Mouse (Mus musculus): ENCODE measurements around the gene Nmt2. TPM values are rescaled to one million over a fixed set of nuclear protein-coding genes. Genes with fewer than 3 reads are reported as not detected.

Nmt2 gene
- total RNA-seq (2021) (10 to 100 TPM in 1 of 2 experiments, 1 to 10 TPM in 1; 7.8 to 10.4 TPM), polyA plus RNA-seq (2012; rRNA removed) (3.7 and 5.6 TPM in 2 replicates)
- long read RNA-seq, full-length matches to known transcripts: 4 of 7 reads
- long read RNA-seq, partial matches to known transcripts: 1 of 7 reads
- long read RNA-seq, other reads (novel, unspliced or antisense): 2 of 7 reads

DNA sequence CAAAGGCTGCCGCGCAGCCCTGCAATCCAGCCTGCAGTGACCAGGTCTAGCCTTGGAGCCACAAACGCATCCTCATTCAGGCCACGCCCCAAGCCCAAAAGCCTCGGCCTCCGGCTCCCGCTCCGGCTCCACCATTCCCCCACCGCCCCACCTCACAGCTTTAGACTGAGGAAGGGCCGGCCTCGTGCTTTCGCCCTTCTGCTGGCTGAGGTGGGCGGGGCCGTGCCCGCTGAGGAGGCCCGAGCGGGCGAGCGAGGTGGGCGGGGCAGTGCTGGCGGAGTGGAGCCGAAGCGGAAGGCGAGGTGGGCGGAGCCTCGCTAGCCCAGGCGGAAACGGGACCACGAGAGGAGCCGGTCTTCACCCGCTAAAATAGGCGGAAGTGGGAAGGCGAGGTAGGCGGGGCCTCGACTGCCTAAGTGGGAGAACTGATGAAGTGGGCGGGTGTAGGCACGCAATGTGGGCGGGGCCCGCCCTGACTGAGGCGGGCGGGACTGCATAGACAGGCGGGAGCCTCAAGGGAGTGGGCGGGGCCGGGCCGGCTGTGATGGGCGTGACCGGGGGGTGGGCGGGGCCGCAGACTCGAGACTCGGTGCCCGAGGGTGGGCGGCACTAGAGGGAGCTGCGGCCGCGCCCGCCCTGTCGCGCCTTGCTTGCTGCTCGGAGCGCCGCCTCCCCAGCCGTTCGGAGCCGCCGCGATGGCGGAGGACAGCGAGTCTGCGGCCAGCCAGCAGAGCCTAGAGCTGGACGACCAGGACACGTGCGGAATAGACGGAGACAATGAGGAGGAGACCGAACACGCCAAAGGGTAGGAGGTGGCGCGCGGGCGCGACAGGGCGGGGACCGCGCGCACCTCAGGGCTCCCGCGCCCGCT lies at the start of gene Nmt2:
TSS of gene Nmt2 (plus strand) at position 611 of the 871 bp plus-strand sequence.
- H3K36me3 ChIP-seq (ENCODE audit: control insufficient read depth, insufficient read depth, low read length): 0 out of 2 replicates have a peak, but pooled peaks cover 2% of the 10 kb centered on the region
- under 1% methylated on average over 82 of the region's 88 CpGs for WGBS
- H3K79me2 ChIP-seq (replicated peaks; ENCODE audit: control insufficient read depth, insufficient read depth, low read length): no peaks in the 10 kb centered on the region
- H3K4me3 ChIP-seq: peak within 1 kb of the TSS; percentile 91
- DNase-seq: peak; percentile 98 to 100
- no peaks in the 10 kb centered on the region for H3K27me3 ChIP-seq (ENCODE audit: control insufficient read depth, insufficient read depth, low read length)
- H3K27ac ChIP-seq: peak within 1 kb of the TSS; percentile 86
- TF ChIP-seq POLR2A (IDR thresholded peaks at IDR 0.05; ENCODE audit: insufficient read depth, low read depth, low read length): peak; percentile 85
- TF ChIP-seq CTCF (IDR thresholded peaks at IDR 0.05): peak; percentile 41
- TF ChIP-seq EP300 (IDR thresholded peaks at IDR 0.05; ENCODE audit: insufficient read depth, low read depth, low read length): peak; percentile 59; the same call in 1 of the 2 replicates
- peak within 1 kb of the TSS; percentile 81 for H3K9ac ChIP-seq (ENCODE audit: low read depth, low read length)
- peaks cover 5% of the 10 kb centered on the region for H3K4me1 ChIP-seq (ENCODE audit: control insufficient read depth, insufficient read depth, low read length)
- intact Hi-C loops (cut with DNase I): loop anchor here (2.0 to 5.0 kb wide), 3 partner anchors 138 to 192 kb away; partner anchors contain the start of genes Dclre1c and Meig1

DNA sequence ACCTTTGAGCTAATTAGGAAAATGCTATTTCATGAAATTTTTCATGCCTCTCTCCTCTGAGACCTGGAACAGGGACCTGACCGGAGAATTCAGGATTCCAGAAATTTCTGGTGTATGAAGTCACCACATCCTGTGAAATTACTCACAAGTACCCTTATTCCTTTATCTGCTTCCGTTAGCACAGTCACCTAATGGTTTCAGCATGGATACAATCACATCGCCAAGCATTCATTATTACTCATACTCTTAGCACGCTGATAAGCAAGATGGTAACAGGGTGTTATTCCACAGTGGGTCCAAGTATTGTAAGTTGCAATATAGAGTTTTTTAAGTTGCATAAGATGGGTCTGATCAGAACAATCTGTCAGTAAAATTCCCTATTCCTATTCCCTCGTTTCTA lies 44.8 kb upstream of the Nmt2 start:
- TF ChIP-seq EP300 (IDR thresholded peaks at IDR 0.05; ENCODE audit: insufficient read depth, low read depth, low read length) (no peak), CTCF (IDR thresholded peaks at IDR 0.05) (no peak), POLR2A (IDR thresholded peaks at IDR 0.05; ENCODE audit: insufficient read depth, low read depth, low read length) (no peak)
- intact Hi-C loops (cut with DNase I): no loop called here
- H3K4me3 ChIP-seq: no peak overlapping the region
- H3K4me1 ChIP-seq (ENCODE audit: control insufficient read depth, insufficient read depth, low read length): no peaks in the 10 kb centered on the region
- WGBS: 19% methylated on average over 5 of the region's 5 CpGs
- H3K27me3 ChIP-seq (ENCODE audit: control insufficient read depth, insufficient read depth, low read length): no peaks in the 10 kb centered on the region
- no peaks in the 10 kb centered on the region for H3K79me2 ChIP-seq (replicated peaks; ENCODE audit: control insufficient read depth, insufficient read depth, low read length)
- no peak overlapping the region for H3K9ac ChIP-seq (ENCODE audit: low read depth, low read length)
- no peaks in the 10 kb centered on the region for H3K36me3 ChIP-seq (ENCODE audit: control insufficient read depth, insufficient read depth, low read length)
- no peak for DNase-seq
- H3K27ac ChIP-seq: no peak overlapping the region

DNA sequence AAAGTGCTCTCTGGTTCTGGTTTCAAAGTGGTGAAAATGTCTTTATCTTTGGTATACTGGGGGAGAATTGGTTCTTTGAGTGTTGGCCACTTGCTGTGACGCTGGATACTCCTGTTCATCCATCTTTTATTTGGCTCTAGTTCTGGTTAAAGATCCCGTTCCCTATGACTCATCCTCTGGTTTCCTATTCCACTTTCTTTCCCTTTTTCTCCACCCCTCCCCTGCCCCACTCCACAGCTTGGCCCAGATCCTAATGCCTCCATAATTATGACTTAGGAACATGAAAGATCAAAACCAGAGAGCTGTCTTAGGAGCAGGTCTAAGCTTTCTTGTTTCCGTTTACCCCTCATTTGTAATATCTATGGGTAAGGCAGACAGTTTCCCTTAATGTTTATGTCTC lies 39.8 kb upstream of the Nmt2 start:
- intact Hi-C loops (cut with DNase I): no loop called here
- no peaks in the 10 kb centered on the region for H3K79me2 ChIP-seq (replicated peaks; ENCODE audit: control insufficient read depth, insufficient read depth, low read length)
- WGBS: 52% methylated on average over 3 of the region's 3 CpGs

DNA sequence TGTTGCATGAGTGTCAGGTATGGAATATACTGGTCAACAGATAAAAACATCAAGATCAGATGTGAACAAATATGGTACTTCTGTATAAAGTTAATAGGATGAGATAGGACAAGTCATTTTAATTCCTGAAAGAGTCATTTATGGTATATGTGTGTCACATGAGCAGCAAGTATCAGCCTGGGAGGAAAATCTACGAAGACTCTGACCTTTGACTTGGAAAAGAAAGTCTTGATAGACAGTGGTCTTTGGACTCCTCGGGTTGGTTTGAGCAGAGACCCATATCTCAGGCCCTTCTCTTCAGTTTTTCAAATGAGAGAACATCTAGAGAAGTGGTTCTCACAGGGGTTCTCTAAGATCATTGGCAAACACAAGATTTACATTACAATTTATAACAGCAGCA lies 32.7 kb upstream of the Nmt2 start:
- Histone ChIP-seq H3K9ac (ENCODE audit: low read depth, low read length) (no peak overlapping the region), H3K27me3 (ENCODE audit: control insufficient read depth, insufficient read depth, low read length) (no peaks in the 10 kb centered on the region), H3K36me3 (ENCODE audit: control insufficient read depth, insufficient read depth, low read length) (no peaks in the 10 kb centered on the region), H3K4me1 (ENCODE audit: control insufficient read depth, insufficient read depth, low read length) (no peaks in the 10 kb centered on the region), H3K27ac (no peak overlapping the region), H3K79me2 (replicated peaks; ENCODE audit: control insufficient read depth, insufficient read depth, low read length) (no peaks in the 10 kb centered on the region), H3K4me3 (no peak overlapping the region)
- no peak for DNase-seq
- intact Hi-C loops (cut with DNase I): no loop called here
- WGBS: 81% methylated on average over 2 of the region's 2 CpGs
- TF ChIP-seq CTCF (IDR thresholded peaks at IDR 0.05) (no peak), POLR2A (IDR thresholded peaks at IDR 0.05; ENCODE audit: insufficient read depth, low read depth, low read length) (no peak), EP300 (IDR thresholded peaks at IDR 0.05; ENCODE audit: insufficient read depth, low read depth, low read length) (no peak)

More for the DNA sequence above, 39.8 kb upstream of the Nmt2 start:
- Histone ChIP-seq H3K9ac (ENCODE audit: low read depth, low read length) (no peak overlapping the region), H3K36me3 (ENCODE audit: control insufficient read depth, insufficient read depth, low read length) (no peaks in the 10 kb centered on the region), H3K27me3 (ENCODE audit: control insufficient read depth, insufficient read depth, low read length) (no peaks in the 10 kb centered on the region), H3K4me3 (no peak overlapping the region), H3K4me1 (ENCODE audit: control insufficient read depth, insufficient read depth, low read length) (no peaks in the 10 kb centered on the region), H3K27ac (no peak overlapping the region)
- TF ChIP-seq POLR2A (IDR thresholded peaks at IDR 0.05; ENCODE audit: insufficient read depth, low read depth, low read length) (no peak), CTCF (IDR thresholded peaks at IDR 0.05) (no peak), EP300 (IDR thresholded peaks at IDR 0.05; ENCODE audit: insufficient read depth, low read depth, low read length) (no peak)
- no peak for DNase-seq

DNA sequence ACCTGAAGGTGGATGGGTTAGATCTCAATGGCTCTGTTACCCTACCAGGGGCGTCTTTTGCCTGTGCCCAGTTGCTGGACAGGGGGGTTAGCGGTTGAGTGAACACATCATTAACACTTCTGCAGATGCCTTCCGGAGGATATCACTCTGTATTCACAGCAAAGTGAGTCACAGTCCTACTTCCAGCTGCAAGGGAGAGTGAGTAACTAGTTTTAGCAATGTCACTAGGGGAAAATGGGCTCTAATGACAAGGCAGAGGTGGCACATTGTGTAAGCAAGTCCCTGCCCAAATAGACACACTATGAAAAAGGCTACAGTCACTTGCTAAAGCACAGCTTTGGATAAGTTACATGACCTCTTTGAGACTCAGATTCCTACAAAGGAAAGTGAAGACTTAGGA lies 17.5 kb upstream of the Nmt2 start:
- Histone ChIP-seq H3K27ac (no peak overlapping the region), H3K27me3 (ENCODE audit: control insufficient read depth, insufficient read depth, low read length) (no peaks in the 10 kb centered on the region), H3K9ac (ENCODE audit: low read depth, low read length) (no peak overlapping the region), H3K79me2 (replicated peaks; ENCODE audit: control insufficient read depth, insufficient read depth, low read length) (no peaks in the 10 kb centered on the region), H3K4me3 (no peak overlapping the region), H3K36me3 (ENCODE audit: control insufficient read depth, insufficient read depth, low read length) (no peaks in the 10 kb centered on the region), H3K4me1 (ENCODE audit: control insufficient read depth, insufficient read depth, low read length) (no peaks in the 10 kb centered on the region)
- WGBS: 73% methylated on average over 3 of the region's 3 CpGs
- intact Hi-C loops (cut with DNase I): no loop called here
- no peak for DNase-seq
- no peak for TF ChIP-seq CTCF (IDR thresholded peaks at IDR 0.05)
- no peak for TF ChIP-seq POLR2A (IDR thresholded peaks at IDR 0.05; ENCODE audit: insufficient read depth, low read depth, low read length)
- TF ChIP-seq EP300 (IDR thresholded peaks at IDR 0.05; ENCODE audit: insufficient read depth, low read depth, low read length): no peak

DNA sequence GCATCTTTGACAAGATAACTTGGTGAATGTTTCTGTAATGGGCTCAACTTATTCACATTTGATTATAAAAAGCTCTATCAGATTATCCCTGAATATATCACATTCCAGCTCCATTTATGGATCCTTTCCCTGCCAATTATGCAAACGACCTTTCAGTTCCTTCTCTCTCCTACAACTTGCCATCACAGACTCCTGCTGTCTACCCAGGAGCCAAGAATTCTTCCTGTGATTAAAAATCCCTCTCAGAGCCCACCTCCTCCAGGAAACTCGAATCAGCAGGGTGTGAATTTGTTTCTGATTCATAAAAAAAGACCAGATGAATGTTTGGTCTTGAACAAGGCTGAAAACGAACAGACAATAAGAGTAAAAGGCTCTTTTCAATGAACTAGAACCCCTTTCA lies 16.1 kb upstream of the Nmt2 start:
- no peak for DNase-seq
- Histone ChIP-seq H3K4me3 (no peak overlapping the region), H3K27me3 (ENCODE audit: control insufficient read depth, insufficient read depth, low read length) (no peaks in the 10 kb centered on the region), H3K4me1 (ENCODE audit: control insufficient read depth, insufficient read depth, low read length) (peaks cover 1% of the 10 kb centered on the region; the same call in 1 of the 2 replicates), H3K9ac (ENCODE audit: low read depth, low read length) (no peak overlapping the region), H3K36me3 (ENCODE audit: control insufficient read depth, insufficient read depth, low read length) (no peaks in the 10 kb centered on the region), H3K79me2 (replicated peaks; ENCODE audit: control insufficient read depth, insufficient read depth, low read length) (no peaks in the 10 kb centered on the region), H3K27ac (no peak overlapping the region)
- 28% methylated on average over 3 of the region's 3 CpGs for WGBS
- TF ChIP-seq POLR2A (IDR thresholded peaks at IDR 0.05; ENCODE audit: insufficient read depth, low read depth, low read length) (no peak), EP300 (IDR thresholded peaks at IDR 0.05; ENCODE audit: insufficient read depth, low read depth, low read length) (no peak), CTCF (IDR thresholded peaks at IDR 0.05) (no peak)
- intact Hi-C loops (cut with DNase I): no loop called here
